Mouse (Mus musculus) heart, adult 18-20 months (tissue): ENCODE measurements at regions not wholly inside any gene's neighbourhood (a gene's known extent, or its start where the extent isn't known, plus 50 kb on each side); places are given as distances from the start of the nearest gene placed in this dataset.

Source experiments
- DNase-seq, 2 experiments: peaks; one replicate each; pipeline ENCODE4 v3.0.0; 2021 to 2022; ENCODE audit warnings: mixed read lengths in 1 of 2

DNA sequence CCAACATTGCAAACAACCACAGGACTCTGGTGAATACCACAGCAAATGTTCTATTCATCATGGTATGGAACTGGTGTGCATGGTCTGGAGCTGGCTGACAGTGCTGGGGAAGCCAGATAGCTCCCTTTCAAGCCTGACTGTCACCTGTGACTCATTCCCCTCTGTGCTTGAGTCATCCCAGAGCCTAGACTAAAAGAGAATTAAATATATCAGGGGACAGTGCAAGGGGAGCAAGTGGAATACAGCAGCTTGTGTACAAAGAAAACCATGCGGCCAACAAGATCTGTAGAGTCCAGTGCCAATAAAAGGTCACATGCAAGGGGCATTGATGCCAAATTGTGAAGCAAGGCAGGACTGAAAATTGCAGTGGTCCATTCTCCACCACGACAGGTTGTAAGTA is 117.7 kb downstream of the Pah start:
- DNase-seq, result peak in 1 of 2 experiments; percentile 11

DNA sequence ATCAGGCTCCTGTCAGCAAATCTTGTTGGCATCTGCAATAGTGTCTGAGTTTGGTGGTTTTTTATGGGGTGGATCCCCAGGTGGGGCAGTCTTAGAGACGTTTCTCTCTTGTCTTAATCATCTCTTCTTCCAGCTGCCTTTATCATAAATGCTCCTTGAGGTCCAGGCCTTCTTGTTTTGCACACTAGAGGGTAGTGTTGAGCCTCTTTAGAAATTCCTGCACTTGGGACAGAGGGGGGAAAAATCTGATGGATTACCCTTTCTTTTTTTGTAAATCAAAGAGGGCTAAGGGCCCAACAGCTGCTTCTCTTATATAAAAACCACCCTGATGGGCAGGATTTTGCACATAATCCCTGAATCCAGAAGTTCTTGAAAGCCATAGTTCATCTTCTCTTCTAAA is 127.5 kb downstream of the Pah start:
- peak; percentile 35 to 74 for DNase-seq

DNA sequence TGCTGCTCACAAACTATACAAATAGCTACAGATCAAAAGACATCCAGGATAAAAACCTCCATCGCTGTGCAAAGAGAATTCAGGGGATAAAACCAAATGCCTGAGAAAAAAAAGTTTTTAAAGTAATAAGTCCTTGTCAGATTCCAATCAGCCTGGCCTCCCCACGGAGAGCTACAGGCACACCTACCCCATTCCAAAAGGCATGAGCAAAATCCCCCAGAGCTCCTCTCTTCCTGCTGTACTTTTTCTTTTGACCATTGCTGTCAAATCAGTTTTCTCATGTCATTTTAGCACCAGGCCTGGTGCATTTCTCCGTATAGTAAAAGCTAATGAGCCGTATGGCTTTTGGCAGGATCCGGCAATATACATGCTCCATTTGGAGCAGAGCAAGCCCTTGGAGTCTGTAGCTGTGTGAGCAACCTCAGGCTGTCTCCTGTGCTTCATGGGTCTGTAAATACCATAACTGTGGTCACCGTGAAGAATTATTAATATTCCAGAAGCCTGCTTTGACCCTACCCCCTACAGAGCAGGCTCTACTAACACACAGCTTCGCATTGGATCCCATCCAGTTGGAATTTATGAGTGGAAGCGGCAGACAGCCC is 130.6 kb downstream of the Pah start:
- no peak for DNase-seq

DNA sequence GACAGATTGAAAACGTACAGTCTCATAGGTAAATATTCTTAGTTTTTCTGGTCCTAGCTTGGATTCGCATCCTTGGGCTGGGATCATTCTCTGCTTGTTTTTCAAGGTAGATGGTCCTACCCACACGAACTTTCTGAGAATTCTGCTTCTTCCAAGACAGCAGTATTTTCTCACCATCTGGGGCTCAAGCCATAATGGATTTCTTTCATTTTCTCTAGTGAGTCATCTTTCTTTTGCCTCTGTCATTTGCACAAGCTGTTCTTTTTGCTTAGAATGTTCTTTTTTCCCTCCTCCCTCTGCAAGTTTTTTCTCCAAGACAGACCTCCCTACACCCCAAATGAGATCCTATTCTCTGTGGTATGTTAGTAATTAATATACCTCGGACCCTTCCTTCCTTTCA is 132.5 kb downstream of the Pah start:
- peak in 1 of 2 experiments; percentile 11 for DNase-seq

DNA sequence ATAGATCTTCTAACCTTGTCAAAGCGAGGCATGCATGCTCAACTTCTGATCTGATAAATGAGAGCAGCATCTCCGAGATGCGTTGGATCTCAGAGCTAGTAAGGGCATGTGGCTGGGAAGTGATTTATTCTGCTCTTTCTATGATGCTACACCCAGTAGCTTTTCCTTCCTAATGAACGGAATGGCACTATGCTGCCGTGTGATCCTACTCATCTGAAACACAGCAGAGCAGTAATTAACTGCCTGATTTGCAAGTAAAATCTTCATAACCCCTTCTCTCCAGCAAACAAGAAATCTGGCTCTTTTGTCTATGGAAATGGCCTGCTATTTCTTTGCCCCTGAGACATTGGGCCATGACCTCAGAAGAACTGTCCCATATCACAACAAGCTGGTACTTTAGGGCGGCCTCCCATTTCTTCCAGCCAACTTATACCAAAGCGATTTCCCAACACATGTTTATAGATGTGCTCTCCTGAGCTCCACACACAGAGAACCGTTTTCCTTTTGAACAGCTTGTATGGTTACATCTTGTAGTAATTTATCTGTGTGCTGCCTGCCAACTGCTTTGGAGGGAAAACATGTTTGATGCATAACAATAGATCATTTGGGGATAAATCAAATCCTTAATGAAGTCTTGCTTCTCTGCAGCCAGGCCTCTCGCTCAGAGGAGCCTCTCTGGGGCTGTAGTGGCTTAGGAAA is 144.6 kb downstream of the Pah start:
- peak in 1 of 2 experiments; percentile 30 for DNase-seq

DNA sequence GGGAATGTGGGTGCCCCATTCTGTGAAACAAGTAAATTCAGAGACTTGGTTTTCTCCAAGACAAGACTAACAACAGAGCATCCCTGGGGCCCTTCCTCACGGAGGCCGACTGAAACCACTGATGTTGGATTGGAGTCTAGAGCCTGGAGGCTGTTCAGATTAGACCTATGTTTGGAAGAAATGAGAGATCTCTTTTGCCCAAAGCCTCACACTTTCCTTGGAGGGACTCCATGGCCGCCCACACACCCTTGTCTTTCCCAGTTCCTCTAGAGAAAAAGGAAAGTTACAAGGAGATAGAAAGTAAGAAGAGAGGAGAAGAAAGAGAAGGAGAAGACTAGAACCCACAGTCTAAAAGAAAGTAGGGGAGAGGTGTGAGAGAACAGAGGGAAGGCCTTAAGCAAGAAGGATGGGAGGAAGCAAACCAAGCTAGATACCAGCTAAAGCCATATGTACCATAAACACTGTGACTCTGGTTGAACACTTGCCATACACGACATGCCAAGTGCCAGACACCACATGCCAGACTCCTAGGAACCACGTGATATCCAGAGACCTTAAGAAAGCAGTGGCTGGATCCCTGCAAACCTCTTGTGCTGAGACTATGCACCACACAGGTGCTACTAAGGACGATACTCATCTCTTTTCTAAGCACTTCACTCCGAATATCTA is 145.3 kb downstream of the Pah start:
- DNase-seq, result peak; percentile 64 to 70

DNA sequence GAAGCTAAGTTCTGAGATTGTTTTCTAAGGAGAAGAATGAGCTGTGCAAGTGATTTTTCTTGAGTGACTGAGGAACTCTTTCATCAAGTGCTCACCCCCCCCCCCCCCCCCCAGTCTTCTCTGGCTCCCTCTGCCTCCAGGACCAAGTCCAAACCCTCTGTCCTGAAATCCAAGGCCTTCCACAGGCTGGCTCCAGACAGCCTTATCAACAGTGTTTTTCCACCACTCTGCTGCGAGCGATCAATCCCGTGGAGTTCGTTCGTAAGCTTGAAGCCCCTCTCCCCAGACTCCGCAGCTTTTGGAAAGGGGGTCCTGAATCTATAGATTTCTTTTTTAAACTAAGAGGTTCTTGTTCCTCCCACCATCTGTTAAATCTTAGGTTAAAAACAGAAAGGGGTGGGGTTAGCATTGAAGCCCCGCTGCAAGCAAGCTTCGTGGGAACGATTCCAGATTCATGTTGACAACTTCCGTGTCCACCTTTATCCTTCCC is 146.1 kb downstream of the Pah start:
- peak; percentile 47 to 54 for DNase-seq

DNA sequence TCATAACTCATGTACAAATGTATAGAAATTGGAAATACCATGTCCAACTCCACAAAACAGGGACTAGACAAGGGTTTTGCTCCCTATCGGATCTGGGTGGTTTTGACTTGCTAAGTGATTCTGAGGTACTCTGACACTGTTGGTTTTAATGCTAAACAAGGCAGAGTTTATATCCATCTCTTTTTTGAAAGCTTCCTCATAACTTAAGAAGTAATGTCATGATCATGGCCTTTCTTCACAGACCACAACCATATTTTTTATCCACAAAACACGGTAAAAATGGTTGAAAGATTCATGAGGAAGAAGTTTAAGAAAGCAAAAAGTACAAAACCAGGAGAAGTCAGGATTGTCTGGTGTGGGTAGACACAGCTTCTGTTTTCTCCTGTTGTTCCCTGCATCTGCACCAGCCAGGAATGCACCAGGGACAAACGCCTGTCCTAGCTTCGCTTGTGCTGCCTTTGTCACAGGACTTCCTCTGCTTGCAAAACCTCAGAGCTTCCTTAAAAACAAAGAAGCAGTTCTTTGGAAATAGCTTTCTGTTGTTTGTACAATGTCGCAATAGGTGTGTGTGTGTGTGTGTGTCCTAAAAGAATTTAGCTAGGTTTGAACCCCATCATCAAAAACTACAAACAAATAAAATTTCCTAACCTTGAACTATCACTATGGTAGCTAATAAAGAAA is 153.3 kb downstream of the Pah start:
- peak in 1 of 2 experiments; percentile 42 for DNase-seq

DNA sequence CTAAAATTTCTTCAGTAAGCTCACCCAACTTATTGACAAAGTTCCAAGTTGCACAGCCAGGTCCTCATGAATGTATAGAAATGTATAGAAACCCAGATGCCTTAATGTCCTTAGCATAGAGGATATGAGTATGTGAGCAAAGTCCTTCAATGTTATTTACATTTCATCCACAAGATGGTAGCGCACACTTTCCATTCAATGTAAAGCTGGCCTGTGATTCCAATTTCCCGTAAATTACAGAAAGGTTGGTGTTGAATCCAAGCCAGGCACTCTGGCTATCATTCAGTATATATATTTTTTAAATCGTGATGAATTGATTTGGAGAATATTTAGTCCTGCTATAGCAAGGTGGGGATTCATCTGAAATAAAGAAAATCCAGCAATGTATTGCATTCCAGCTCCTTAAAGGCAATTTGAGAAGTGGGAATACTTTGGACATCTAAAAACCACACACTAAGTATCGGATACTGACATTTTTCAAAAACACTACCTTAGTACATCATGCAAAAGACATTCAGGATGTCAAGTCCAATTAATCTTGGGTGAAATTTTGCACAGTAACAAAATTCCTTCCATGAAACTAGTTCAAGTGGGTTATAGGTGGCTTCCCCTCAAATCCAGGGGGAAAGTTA is 154.6 kb downstream of the Pah start:
- no peak for DNase-seq

DNA sequence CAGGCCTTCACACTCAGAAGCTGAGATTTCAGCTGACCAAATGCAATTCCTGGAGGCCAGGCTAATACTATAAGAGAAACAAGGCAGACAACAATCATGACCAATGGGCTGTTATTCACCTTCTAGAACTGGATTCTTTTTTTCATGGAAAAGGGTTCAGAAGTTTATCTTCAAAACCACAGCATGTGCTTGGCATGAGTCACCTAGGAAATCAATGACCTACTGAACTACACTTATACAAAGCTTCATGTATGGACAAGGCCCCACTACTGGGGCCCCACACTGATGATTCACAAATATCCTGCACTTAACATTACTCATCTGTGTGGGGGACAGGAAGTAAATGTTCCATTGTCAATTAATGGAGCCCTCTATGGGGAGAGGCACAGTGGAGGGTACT is 157.4 kb downstream of the Pah start:
- no peak for DNase-seq

DNA sequence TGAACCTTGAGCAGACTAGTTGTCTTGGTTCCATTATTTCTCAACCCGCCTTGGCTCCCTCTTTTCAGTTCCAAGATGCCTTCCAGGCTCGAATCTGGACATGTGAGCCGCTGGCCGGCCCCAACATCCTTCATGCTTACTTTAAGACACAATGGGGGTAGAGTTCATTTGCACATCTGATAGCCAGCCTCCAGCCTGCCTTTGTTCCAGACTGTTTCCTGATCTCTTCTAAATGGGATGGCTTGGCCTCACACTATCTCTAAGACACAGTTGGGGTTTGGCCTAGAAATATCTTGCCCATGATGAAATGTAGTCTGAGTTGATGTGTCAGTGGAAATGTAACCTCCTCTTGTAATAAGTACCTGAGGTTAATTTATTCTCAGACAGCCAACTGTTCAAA is 164.7 kb downstream of the Pah start:
- no peak for DNase-seq

DNA sequence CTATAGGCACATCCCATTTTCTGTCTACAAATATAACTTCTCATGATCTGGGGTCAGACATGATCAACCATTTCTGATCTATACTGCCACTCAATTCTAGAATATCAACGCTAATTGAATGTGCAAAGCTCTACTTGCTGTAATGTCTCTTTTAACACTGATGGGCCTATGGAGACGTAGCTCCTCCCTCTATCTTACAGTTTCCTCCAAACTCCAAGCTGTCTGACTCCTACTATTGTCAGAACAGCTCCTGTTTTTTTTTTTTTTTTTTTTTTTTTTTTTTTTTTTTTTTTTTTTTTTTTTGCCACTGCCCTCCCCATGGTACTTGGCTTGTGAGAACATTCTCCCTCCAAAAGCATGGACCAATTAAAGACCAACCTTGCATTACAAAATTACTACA is 165.2 kb downstream of the Pah start:
- no peak for DNase-seq

DNA sequence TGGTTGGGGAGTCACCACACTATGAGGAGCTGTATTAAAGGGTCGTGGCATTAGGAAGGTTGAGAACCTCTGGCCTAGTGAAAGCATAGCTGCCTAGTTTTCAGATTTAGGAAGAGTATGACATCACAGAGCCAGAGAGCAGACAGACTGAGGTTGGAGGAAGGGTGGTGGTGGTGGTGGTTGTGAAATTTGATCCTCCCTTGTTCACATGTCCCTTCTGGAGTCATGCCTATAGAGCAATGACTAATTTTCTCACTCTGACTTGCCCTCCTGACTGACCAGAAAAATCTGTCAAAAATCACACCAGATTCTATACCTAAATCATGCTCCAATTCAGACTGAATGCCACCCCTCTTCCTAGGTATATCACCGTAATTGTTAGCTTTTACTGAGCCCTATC is 166.2 kb downstream of the Pah start:
- no peak for DNase-seq

DNA sequence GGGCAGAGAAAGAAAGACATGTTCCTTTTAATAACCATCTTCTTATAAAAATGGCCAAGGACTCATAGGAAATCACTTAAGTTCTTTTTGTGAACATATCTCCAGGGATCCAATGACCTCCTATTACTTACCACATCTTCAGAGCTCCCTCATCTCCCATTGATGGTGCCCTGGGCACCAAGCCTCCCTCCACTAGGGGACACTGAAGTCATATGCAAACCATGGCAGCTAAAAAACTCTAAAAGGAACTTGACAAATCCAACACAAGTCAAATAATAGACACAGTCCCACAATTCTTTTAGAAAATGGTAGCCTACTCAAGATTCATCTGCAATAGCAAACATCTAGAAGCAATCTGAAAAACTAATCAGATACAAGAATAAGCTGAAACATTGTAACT is 167.2 kb upstream of the Igf1 start:
- peak in 1 of 2 experiments; percentile 46 for DNase-seq

DNA sequence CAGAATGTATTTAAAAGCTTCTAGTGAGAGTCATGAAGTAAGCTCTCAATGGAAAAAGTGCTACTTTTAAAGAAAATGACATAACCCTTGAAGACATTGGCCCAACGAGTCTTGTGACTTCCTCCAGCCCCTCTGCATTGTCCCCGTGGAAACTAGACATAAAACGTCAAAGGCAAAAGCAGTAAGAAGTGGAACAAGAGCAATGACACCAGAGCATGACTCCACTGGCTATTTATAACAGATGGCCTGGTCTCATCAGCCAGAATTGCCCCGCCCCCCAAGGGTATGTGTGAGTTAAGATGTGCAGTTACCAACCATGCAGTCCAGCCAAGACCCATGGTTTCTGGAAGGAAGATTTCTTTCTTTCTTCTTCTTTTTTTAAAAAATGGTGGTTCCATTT is 161.6 kb upstream of the Igf1 start:
- DNase-seq, result peak; percentile 18 to 43

DNA sequence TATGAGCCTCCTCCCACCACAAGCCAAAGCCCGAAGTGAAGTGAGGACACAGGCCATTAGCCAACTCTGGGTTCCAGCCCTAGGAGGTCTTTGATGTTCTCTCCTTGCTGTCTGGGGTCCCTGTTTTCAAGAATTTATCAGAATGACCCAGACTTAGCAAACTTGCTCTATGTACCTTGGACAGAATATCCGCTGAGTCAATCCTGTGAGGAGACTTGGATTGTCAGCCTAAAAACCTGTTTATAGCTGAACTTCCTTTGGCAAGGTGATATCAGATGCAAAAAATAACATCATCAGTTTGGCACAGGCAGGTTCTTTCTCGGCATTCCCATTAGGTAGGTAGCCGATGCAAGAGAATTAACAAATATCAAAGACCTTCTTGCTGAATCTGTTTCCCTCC is 146.9 kb upstream of the Igf1 start:
- DNase-seq, result no peak

DNA sequence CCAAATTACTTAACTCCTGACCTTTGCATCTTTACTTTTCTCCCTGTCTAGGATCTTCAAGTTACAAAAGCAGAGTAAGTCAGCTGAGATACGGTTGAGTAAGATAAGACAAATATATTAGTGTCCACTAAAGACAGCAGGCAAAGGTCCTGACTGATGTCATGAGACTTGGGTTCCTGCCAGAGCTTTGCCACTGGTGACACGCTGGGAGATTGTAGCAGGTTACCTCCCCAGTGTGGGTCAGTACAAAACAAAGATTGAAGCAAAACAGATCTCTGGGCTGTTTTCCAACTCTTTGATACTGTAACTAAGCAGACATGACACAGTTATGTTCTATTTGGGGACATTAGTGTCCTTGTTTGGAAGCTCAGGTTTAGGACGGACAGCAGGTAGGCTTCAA is 146.3 kb upstream of the Igf1 start:
- DNase-seq, result peak; percentile 48 to 64

DNA sequence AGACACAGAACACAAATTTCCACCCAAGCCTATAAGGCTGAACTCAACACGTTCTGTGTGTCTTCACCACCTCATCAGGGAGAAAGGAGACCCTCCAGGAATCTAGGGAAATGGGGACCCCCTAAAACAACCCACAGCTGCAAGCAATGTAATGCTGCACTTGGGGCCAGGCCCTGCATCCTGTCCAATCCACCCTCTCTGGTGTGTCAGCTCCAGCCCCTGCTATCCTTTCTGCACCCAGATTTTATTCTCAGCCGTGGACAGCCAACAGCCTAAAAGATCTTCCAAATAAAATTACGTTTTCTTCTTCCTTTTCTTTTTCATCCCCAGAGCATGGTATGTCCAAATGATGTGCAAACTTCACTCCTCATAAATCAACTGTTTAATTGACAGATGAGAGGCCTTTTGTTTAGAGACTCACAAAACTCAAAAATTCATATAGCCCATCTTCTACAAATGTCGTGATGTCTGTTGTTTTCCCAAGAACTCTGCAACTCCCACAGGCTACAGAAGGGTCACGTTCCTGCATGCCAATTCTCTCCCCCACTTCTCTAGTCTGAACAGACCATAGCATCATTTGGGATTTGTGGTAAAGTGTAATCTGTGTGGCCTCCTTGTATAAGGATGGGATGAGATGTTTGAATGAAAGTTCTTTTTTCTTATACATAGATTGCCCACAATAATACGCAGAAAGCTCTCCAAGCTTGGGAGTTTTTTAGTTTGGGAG is 142.0 kb upstream of the Igf1 start:
- no peak for DNase-seq

DNA sequence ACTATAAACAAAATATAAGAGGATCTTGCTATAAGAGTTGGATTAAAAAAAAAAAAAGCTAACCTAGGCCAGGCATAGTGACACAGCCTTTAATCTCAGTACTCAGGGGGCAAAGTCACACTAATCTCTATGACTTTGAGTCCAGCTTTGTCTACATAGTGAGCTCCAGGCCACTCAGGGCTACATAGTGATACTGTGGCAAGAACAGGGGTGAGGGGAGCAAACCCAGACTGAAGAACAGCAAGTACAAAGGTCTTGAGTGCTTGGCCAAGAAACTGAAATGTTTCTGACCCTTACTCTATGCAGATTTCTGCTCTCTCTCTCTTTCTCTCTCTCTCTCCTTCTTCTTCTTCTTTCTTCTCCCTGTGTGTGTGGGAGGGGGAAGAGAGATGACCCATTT is 140.9 kb upstream of the Igf1 start:
- no peak for DNase-seq

DNA sequence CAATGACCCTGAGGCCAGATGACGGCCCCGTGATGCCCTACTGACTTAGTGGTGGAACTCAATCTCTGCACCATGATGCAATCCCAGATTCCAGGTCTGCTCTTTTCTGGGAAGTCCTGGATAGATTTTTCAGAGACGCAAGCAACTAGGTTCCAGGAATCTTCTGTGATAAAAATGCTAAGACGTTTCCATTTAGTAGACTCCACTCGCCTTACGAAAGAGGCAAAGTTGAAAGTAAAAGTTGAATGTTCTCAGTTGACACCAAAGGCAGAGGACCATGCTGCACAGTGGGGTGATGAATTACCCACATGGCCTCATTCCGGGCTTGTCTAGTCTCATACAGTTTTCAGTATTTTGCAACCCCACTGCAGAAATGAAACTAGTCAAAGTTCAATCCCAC is 139.6 kb upstream of the Igf1 start:
- DNase-seq, result peak in 1 of 2 experiments; percentile 27

DNA sequence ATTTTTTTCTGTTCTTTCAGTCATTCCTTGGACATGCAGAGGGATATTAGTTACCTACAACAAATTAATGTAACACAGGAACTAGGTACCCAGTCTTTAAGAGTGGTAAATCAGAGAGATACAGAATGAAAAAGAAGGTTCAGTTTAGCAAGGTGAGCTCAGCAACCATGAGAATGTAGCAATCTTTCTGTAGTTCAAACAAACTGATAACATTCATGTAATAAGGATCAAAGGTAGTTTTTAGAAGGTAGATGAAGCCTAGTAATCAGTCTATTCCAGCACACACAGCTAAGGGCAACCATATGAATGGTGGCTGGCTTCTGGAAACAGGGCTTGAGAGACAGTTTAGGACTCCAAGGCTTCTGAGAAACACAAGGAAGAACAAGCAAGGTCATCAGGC is 138.1 kb upstream of the Igf1 start:
- no peak for DNase-seq

DNA sequence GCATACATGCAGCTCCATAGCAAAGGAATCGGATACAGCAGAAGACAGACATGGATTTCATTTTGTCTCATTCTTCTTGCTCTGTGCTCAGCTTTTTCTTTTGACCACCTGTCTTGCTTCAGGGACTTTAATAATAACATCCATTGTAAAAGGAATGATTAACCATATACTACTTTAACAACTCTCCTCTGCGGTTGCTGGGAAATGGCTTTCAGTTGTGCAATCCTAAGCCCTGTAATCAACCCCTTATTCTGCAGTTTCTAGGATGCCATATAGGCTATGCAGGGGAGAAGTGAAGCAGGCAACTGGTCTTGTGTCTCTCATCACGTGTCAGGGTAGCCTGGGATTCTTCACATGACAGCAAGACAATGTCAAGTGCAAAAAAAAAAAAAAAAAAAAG is 135.8 kb upstream of the Igf1 start:
- no peak for DNase-seq
